Mouse (Mus musculus) spleen, adult 2 months (tissue): Measurements from ENCODE around the gene Pabpn1.

ENCODE experiments used
- CTCF ChIP-seq: fragments of 200-500 bp; IDR thresholded peaks from 2 replicates; pipeline ENCODE4 v1.5.1; 2011; ENCODE audit warnings: mild to moderate bottlenecking, inconsistent platforms; ENCODE audit not compliant: insufficient read depth, insufficient read length, insufficient replicate concordance; ENCODE audit errors: extremely low read depth
- POLR2A ChIP-seq: fragments of 200-500 bp; IDR thresholded peaks from 2 replicates; pipeline ENCODE4 v1.6.1; 2011; ENCODE audit warnings: low read depth, low read length, inconsistent platforms

DNA sequence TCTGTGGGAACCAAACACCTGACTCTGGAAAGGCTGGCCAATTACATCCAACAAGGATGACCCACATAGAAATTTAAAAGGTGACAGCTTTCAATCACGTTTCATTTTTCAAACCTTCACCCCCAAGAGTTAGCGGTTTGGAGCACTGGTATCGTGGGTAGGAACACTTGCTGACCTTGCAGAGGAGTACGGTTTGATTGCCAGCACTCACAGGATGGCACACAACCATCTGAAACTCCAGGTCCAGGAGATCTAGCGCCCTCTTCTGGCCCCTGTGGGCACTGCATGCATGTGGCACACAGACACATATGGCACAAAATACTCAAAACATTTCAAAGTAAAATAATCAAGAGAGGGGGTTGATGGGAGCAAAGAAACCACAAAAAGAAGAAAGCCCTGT is 25.4 kb upstream of the Pabpn1 start:
- TF ChIP-seq CTCF (peak; percentile 34; the same call in 1 of the 2 replicates), POLR2A (no peak)
